Mouse (Mus musculus): Measurements from ENCODE around the gene Med24. TPM values are rescaled to one million over a fixed set of nuclear protein-coding genes. Genes with fewer than 3 reads are reported as not detected.
"Not testable (repeated sequence)": the region's sequence is repeated elsewhere in the genome, so short reads cannot be mapped to it uniquely, and the experiment has no call there.

Gene Med24
- polyA plus RNA-seq, 1 experiment = 13.2 TPM

GRCm38 (mm10) chr11:98741622-98742396 is 12.6 kb upstream of the Med24 start:
- Histone ChIP-seq H3K4me3 (replicated peaks) (peak overlapping the region; percentile 84), H3K9me3 (ENCODE audit: control insufficient read depth, low read length) (no peaks in the 10 kb centered on the region), H3K27me3 (ENCODE audit: control insufficient read depth) (no peaks in the 10 kb centered on the region), H3K36me3 (ENCODE audit: control insufficient read depth) (peaks cover 12% of the 10 kb centered on the region), H3K4me1 (ENCODE audit: control insufficient read depth) (peaks cover 88% of the 10 kb centered on the region)
- TF ChIP-seq TAL1 (IDR thresholded peaks at IDR 0.05; ENCODE audit: low read length) = no peak
- TF ChIP-seq GATA1 (IDR thresholded peaks at IDR 0.05; ENCODE audit: low read length) = no peak

- Histone ChIP-seq H3K4me3 (replicated peaks) (peak overlapping the region; percentile 84), H3K36me3 (ENCODE audit: control insufficient read depth) (peaks cover 12% of the 10 kb centered on the region), H3K9me3 (ENCODE audit: control insufficient read depth, low read length) (no peaks in the 10 kb centered on the region), H3K4me1 (ENCODE audit: control insufficient read depth) (peaks cover 82% of the 10 kb centered on the region), H3K27me3 (ENCODE audit: control insufficient read depth) (no peaks in the 10 kb centered on the region)
- TF ChIP-seq GATA1 (IDR thresholded peaks at IDR 0.05; ENCODE audit: low read length) (no peak), TAL1 (IDR thresholded peaks at IDR 0.05; ENCODE audit: low read length) (no peak)
Observed at GRCm38 (mm10) chr11:98741051-98741620, 11.9 kb upstream of the Med24 start.

DNA sequence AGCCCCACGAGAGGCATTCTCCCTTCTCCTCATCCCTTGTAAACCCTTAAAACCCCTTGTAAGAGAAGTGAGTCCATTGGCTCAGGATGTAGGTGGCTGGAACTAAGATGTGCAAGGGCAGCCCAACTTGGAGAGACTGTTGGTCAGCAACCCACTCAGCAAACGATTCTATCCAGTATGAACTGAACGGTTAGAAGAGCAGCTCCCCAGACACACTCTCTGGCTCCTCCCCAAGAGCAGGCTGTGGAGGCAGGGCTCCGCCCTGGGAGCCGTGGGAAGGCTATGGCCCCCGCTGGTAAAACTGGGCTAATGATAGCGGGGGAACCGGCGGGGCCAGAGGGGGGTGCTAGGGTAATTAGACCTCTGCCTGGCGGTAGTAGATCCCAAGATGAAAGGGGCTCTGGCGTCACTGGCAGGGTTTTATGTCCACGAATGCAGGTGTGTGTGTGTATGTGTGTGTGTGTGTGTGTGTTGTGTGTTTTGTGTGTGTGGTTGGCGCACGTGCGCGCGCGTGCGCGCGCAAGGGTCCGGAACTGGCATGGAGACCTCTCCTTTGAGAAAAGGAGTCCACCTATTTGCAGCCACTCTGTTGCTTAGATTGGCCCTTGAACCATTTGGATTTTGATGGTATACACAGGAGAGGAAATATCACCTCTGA is 11.3 kb upstream of the Med24 start, which contains the start of gene Thra:
Gene Thra, plus strand, starts transcription at position 246 of the 658 bp plus-strand sequence.
- no peaks in the 10 kb centered on the region for H3K9me3 ChIP-seq (ENCODE audit: control insufficient read depth, low read length)
- TF ChIP-seq TAL1 (IDR thresholded peaks at IDR 0.05; ENCODE audit: low read length) = no peak
- TF ChIP-seq GATA1 (IDR thresholded peaks at IDR 0.05; ENCODE audit: low read length) = no peak
- peaks cover 77% of the 10 kb centered on the region for H3K4me1 ChIP-seq (ENCODE audit: control insufficient read depth)
- peaks cover 5% of the 10 kb centered on the region for H3K36me3 ChIP-seq (ENCODE audit: control insufficient read depth)
- H3K4me3 ChIP-seq (replicated peaks) = peak within 1 kb of the TSS; percentile 84
- H3K27me3 ChIP-seq (ENCODE audit: control insufficient read depth) = no peaks in the 10 kb centered on the region

DNA sequence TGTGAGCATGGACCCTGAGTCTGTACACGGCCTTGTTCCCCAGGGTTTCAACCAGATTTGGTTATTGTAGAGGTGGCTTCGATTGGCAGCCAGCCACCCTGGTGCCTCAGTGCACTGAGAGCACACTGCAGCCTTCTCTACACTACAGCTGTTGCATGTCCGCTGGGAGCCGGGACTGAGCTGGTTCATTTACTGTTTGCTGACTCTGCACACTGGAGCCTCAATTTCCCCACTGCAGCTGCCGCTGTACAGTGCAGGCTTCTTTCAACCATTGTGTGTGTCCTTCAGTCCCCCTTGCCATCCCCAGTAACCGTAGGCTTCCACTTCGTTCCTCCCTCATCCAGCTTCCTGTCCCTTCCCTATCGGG is 10.8 kb upstream of the Med24 start:
- TF ChIP-seq TAL1 (IDR thresholded peaks at IDR 0.05; ENCODE audit: low read length) (no peak), GATA1 (IDR thresholded peaks at IDR 0.05; ENCODE audit: low read length) (no peak)
- Histone ChIP-seq H3K4me1 (ENCODE audit: control insufficient read depth) (peaks cover 73% of the 10 kb centered on the region), H3K4me3 (replicated peaks) (peak overlapping the region; percentile 84), H3K36me3 (ENCODE audit: control insufficient read depth) (peaks cover 5% of the 10 kb centered on the region), H3K9me3 (ENCODE audit: control insufficient read depth, low read length) (no peaks in the 10 kb centered on the region), H3K27me3 (ENCODE audit: control insufficient read depth) (no peaks in the 10 kb centered on the region)

GRCm38 (mm10) chr11:98738925-98739324 is 9.7 kb upstream of the Med24 start:
- H3K36me3 ChIP-seq (ENCODE audit: control insufficient read depth) = no peaks in the 10 kb centered on the region; the same call in 1 of the 2 replicates
- TF ChIP-seq GATA1 (IDR thresholded peaks at IDR 0.05; ENCODE audit: low read length) (no peak), TAL1 (IDR thresholded peaks at IDR 0.05; ENCODE audit: low read length) (no peak)
- H3K27me3 ChIP-seq (ENCODE audit: control insufficient read depth) = no peaks in the 10 kb centered on the region
- H3K9me3 ChIP-seq (ENCODE audit: control insufficient read depth, low read length) = peaks cover 6% of the 10 kb centered on the region
- peak overlapping the region; percentile 24 for H3K4me3 ChIP-seq (replicated peaks)
- peaks cover 62% of the 10 kb centered on the region for H3K4me1 ChIP-seq (ENCODE audit: control insufficient read depth)

DNA sequence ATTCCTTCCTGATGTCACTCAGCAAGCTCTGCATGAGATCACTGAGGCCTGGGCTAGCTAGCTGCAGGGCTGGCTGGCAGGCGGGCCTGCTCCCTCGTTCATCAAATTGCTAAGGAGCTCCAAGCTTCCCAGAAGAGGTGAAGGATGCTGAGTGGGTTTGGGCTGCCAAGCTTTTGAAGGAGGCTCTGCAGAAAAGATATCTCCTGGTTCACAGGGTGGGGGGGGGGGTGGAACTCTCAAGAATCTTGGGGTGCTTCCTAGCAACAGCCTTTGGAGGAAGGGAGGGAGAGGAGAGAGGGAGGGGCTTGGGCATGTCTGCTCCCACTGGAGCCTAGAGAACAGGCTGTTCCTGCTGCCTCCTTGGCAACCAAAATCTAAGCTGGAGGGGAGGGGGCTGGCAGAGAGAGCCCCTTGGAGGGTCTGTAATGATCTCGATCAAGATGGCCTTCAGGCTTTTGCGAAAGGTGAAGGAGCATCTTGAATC is 9.2 kb upstream of the Med24 start:
- Histone ChIP-seq H3K27me3 (ENCODE audit: control insufficient read depth) (no peaks in the 10 kb centered on the region), H3K4me3 (replicated peaks) (peak overlapping the region; percentile 24), H3K36me3 (ENCODE audit: control insufficient read depth) (no peaks in the 10 kb centered on the region), H3K9me3 (ENCODE audit: control insufficient read depth, low read length) (peaks cover 6% of the 10 kb centered on the region), H3K4me1 (ENCODE audit: control insufficient read depth) (peaks cover 57% of the 10 kb centered on the region)
- TF ChIP-seq GATA1 (IDR thresholded peaks at IDR 0.05; ENCODE audit: low read length) (no peak), TAL1 (IDR thresholded peaks at IDR 0.05; ENCODE audit: low read length) (no peak)

DNA sequence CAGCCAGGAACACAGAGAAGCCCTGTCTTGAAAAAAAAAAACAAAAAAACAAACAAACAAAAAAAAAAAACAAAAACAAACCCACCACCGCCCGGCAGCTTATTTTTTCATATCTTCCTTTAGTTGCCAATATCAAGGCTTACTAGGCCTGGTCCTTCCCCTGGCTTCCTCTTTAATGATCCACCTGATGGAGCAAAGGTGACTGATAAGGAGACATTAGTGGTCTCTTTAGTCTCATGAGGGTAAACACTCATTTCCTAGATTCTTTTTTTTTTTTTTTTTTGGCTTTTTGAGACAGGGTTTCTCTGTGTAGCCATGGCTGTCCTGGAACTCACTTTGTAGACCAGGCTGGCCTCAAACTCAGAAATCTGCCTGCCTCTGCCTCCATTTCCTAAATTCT is 8.0 kb upstream of the Med24 start:
- H3K4me3 ChIP-seq (replicated peaks); H3K9me3 ChIP-seq (ENCODE audit: control insufficient read depth, low read length); H3K36me3 ChIP-seq (ENCODE audit: control insufficient read depth); H3K27me3 ChIP-seq (ENCODE audit: control insufficient read depth): not testable (repeated sequence)
- H3K4me1 ChIP-seq (ENCODE audit: control insufficient read depth) = peaks cover 45% of the 10 kb centered on the region

DNA sequence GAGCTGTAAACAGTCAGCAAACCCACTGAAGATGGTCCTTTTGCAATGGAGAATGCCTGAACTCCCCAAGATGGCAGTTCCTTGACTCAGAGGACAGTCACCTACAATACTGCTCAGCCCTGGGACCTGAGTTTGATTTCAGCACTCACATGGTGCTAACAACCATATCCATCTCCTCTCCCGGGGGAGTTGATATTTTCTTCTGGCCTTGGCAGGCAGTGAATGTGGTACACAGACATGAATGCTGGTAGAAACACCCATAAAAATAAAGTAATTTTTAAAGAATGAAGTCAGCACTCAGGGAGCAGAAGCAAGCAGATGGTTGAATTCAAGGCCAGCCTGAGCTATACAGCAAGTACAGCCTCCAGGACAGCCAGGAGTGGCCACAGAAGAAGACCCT is 6.9 kb upstream of the Med24 start:
- H3K27me3 ChIP-seq (ENCODE audit: control insufficient read depth) = no peaks in the 10 kb centered on the region
- no peaks in the 10 kb centered on the region for H3K36me3 ChIP-seq (ENCODE audit: control insufficient read depth)
- TF ChIP-seq TAL1 (IDR thresholded peaks at IDR 0.05; ENCODE audit: low read length) (no peak), GATA1 (IDR thresholded peaks at IDR 0.05; ENCODE audit: low read length) (no peak)
- H3K4me1 ChIP-seq (ENCODE audit: control insufficient read depth) = peaks cover 37% of the 10 kb centered on the region
- H3K9me3 ChIP-seq (ENCODE audit: control insufficient read depth, low read length) = peaks cover 6% of the 10 kb centered on the region
- H3K4me3 ChIP-seq (replicated peaks) = no peak overlapping the region

GRCm38 (mm10) chr11:98735111-98735510 is 5.9 kb upstream of the Med24 start:
- no peaks in the 10 kb centered on the region for H3K27me3 ChIP-seq (ENCODE audit: control insufficient read depth)
- TF ChIP-seq GATA1 (IDR thresholded peaks at IDR 0.05; ENCODE audit: low read length) (no peak), TAL1 (IDR thresholded peaks at IDR 0.05; ENCODE audit: low read length) (no peak)
- no peak overlapping the region for H3K4me3 ChIP-seq (replicated peaks)

More at GRCm38 (mm10) chr11:98735111-98735510, 5.9 kb upstream of the Med24 start:
- Histone ChIP-seq H3K36me3 (ENCODE audit: control insufficient read depth) (no peaks in the 10 kb centered on the region), H3K4me1 (ENCODE audit: control insufficient read depth) (peaks cover 27% of the 10 kb centered on the region), H3K9me3 (ENCODE audit: control insufficient read depth, low read length) (peaks cover 6% of the 10 kb centered on the region)

All from erythroblast, embryonic 14.5 days (primary cell).